Mouse (Mus musculus): ENCODE results near the gene Cstad. TPM values are rescaled to one million over a fixed set of nuclear protein-coding genes. Genes with fewer than 3 reads are reported as not detected.

Cstad gene
- 1 to 10 TPM; 1.9 to 9.0 TPM for total RNA-seq (2023)

GRCm38 (mm10) chr2:30594641-30595379 lies at the start of gene Cstad:
Gene Cstad (plus strand): TSS chr2:30595040.

Other genes starting within 250 kb of the Cstad start
- gene Sh3glb2, start 235.7 kb upstream of the Cstad start, total RNA-seq (2023) = 10 to 100 TPM; 76.2 to 84.8 TPM
- 10 to 100 TPM; 21.1 to 26.1 TPM for gene Miga2, start 230.8 kb upstream of the Cstad start, total RNA-seq (2023)
- 10 to 100 TPM; 27.5 to 27.7 TPM for gene Dolpp1, start 202.8 kb upstream of the Cstad start, total RNA-seq (2023)
- 10 to 100 TPM; 17.0 to 25.0 TPM for gene Crat, start 179.2 kb upstream of the Cstad start, total RNA-seq (2023)
- gene Ptpa, start 179.0 kb upstream of the Cstad start, total RNA-seq (2023) = 100 to 1,000 TPM; 146 to 150 TPM
- 1 to 10 TPM; 1.9 to 2.9 TPM for gene Ier5l, start 120.8 kb upstream of the Cstad start, total RNA-seq (2023)
- gene 1700001O22Rik, start 208.6 kb downstream of the Cstad start, total RNA-seq (2023) = not detected
- gene Ntmt1, start 212.8 kb downstream of the Cstad start, total RNA-seq (2023) = 10 to 100 TPM; 32.5 to 35.7 TPM
- gene Asb6, start 235.3 kb downstream of the Cstad start, total RNA-seq (2023) = 10 to 100 TPM; 36.1 to 38.8 TPM
- under 1 TPM in 1 of 2 experiments, not detected in 1; 0.44 TPM for gene Prrx2, start 239.9 kb downstream of the Cstad start, total RNA-seq (2023)

Data from B cell, adult 67 days (primary cell).